Mouse (Mus musculus): Measurements from ENCODE around the gene Hp. TPM values are rescaled to one million over a fixed set of nuclear protein-coding genes. Genes with fewer than 3 reads are reported as not detected.

Hp gene
- 219 and 732 TPM in 2 replicates for polyA plus RNA-seq (2011; ENCODE audit: insufficient read depth, insufficient read length, low replicate concordance, missing spikeins)

GRCm38 (mm10) chr8:109578900-109579301 is at the start of gene Hp:
TSS of gene Hp (minus strand) at chr8:109579172.
- TF ChIP-seq CTCF (IDR thresholded peaks at IDR 0.05; ENCODE audit: control insufficient read depth, insufficient read depth, low read length) (no peak), POLR2A (IDR thresholded peaks at IDR 0.05; ENCODE audit: borderline replicate concordance, control insufficient read depth, low read depth, low read length) (peak; percentile 83)
- WGBS, result 27% methylated on average over 8 of the region's 8 CpGs
- Histone ChIP-seq H3K4me3 (replicated peaks; ENCODE audit: control insufficient read depth, low read depth, low read length) (peak within 1 kb of the TSS; percentile 75), H3K4me1 (ENCODE audit: control insufficient read depth, insufficient read depth, low read length) (peaks cover 4% of the 10 kb centered on the region), H3K27ac (ENCODE audit: control insufficient read depth, insufficient read depth, low read depth, low read length, poor library complexity) (peak within 1 kb of the TSS; percentile 75)

DNA sequence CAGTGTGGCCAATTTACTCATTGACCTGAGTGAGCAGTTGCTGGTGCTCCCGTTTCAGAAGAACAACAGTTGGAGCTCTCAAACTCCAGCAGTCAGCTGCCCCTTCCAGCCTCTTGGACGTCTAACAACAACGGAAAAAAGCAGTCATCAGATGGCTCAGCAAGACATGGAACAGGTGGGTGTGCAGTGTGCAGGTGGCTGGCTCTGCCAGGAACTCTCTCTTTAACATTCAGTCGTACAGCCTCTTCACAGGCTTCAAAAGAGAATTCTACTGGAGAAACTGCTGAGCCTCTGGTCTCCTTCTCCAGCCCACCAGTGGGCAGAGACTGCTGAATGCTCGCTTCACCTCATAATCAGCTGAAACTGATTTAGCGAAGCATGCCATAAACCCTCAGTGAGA is 49.7 kb upstream of the Hp start:
- no peak for TF ChIP-seq POLR2A (IDR thresholded peaks at IDR 0.05; ENCODE audit: borderline replicate concordance, control insufficient read depth, low read depth, low read length)
- TF ChIP-seq CTCF (IDR thresholded peaks at IDR 0.05; ENCODE audit: control insufficient read depth, insufficient read depth, low read length), result no peak
- Histone ChIP-seq H3K27ac (ENCODE audit: control insufficient read depth, insufficient read depth, low read depth, low read length, poor library complexity) (no peak overlapping the region), H3K4me1 (ENCODE audit: control insufficient read depth, insufficient read depth, low read length) (no peaks in the 10 kb centered on the region), H3K4me3 (replicated peaks; ENCODE audit: control insufficient read depth, low read depth, low read length) (no peak overlapping the region)
- 73% methylated on average over 6 of the region's 6 CpGs for WGBS

DNA sequence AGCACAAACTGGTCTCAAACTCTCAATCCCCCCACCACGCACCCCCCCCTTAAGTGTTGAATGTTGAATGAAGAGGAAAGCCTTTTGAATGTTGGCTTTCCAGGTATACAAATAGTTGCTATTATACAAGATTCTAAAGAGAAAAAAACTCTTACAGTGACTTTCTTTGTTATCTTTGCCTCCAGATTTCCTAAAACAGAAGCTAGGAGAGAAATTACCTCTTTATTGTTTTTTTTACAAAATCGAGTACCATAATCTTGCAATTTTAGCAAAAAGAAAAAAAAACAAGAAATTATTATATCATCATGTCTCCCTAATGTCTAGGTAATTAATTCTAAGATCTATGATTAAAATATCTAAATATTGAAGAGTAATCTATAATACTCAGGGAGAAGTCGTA is 36.6 kb upstream of the Hp start:
- TF ChIP-seq POLR2A (IDR thresholded peaks at IDR 0.05; ENCODE audit: borderline replicate concordance, control insufficient read depth, low read depth, low read length) (no peak), CTCF (IDR thresholded peaks at IDR 0.05; ENCODE audit: control insufficient read depth, insufficient read depth, low read length) (no peak)
- WGBS, result 67% methylated on average over 3 of the region's 3 CpGs
- Histone ChIP-seq H3K4me3 (replicated peaks; ENCODE audit: control insufficient read depth, low read depth, low read length) (no peak overlapping the region), H3K4me1 (ENCODE audit: control insufficient read depth, insufficient read depth, low read length) (no peaks in the 10 kb centered on the region; the same call in 1 of the 2 replicates), H3K27ac (ENCODE audit: control insufficient read depth, insufficient read depth, low read depth, low read length, poor library complexity) (no peak overlapping the region)

DNA sequence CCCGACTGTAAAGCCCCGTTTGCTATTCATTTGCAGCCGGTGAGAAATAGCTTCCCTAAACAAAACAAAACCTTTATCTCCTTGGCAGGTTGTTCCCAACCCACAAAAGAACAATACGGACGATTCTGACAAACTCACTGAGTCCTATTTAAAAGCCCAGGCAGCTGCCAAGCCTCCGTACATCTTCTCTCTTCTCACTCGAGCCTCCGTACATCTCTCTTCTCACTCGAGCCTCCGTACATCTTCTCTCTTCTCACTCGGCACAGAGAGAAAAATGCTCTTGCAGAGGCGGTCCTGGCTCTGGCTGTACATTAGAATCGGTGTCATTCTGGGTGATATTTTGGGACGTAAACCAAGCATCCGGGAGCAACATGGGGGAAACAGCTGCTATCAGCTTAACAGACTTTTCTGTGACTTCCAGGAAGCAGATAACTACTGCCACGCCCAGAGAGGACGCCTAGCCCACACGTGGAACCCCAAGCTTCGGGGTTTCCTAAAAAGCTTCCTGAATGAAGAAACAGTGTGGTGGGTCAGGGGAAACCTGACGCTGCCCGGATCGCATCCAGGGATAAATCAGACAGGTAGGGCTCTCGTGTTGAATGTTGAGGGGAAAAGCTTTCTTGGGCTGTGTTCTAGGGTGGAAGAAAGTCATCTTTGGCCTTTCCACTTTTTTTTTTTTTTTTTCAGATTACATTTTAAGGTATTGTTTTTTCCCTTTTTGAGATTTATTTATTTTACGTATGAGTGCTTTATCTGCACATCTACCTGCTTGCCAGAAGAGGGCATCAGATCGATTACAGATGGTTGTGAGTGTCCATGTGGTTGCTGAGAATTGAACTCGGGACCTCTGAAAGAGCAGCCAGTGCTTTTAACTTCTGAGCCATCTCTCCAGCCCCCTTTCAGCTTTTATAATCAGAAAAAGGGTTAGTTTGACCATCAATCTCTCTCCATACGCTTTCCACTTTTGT is 35.6 kb upstream of the Hp start, which contains the start of gene Pkd1l3:
TSS of gene Pkd1l3 (plus strand) at position 275 of the 968 bp plus-strand sequence.
- WGBS, result 16% methylated on average over 27 of the region's 27 CpGs
- TF ChIP-seq POLR2A (IDR thresholded peaks at IDR 0.05; ENCODE audit: borderline replicate concordance, control insufficient read depth, low read depth, low read length) (no peak), CTCF (IDR thresholded peaks at IDR 0.05; ENCODE audit: control insufficient read depth, insufficient read depth, low read length) (no peak)
- Histone ChIP-seq H3K4me3 (replicated peaks; ENCODE audit: control insufficient read depth, low read depth, low read length) (peak within 1 kb of the TSS; percentile 57), H3K4me1 (ENCODE audit: control insufficient read depth, insufficient read depth, low read length) (no peaks in the 10 kb centered on the region; the same call in 1 of the 2 replicates), H3K27ac (ENCODE audit: control insufficient read depth, insufficient read depth, low read depth, low read length, poor library complexity) (peak within 1 kb of the TSS; percentile 19; the same call in 1 of the 2 replicates)

DNA sequence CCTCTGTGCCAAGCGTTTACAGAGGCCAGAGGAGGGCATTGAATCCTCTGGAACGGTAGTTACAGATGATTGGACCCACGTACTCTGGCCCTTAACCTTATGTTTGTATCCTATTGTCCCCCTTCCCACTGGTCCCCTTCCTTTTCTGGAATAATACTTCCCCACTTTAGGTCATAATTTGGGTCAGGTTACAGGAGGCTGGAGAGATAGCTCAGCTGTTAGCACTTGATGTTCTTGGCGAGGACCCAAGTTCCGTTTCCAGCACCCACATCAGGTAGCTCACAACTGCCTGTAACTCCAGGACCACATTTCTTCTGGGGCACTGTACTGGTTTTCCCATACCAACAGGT is 30.2 kb upstream of the Hp start:
- 11% methylated on average over 5 of the region's 5 CpGs for WGBS
- peak overlapping the region; percentile 43 for H3K4me3 ChIP-seq (replicated peaks; ENCODE audit: control insufficient read depth, low read depth, low read length)
- peaks cover 2% of the 10 kb centered on the region; the same call in 1 of the 2 replicates for H3K4me1 ChIP-seq (ENCODE audit: control insufficient read depth, insufficient read depth, low read length)
- TF ChIP-seq POLR2A (IDR thresholded peaks at IDR 0.05; ENCODE audit: borderline replicate concordance, control insufficient read depth, low read depth, low read length), result no peak
- no peak for TF ChIP-seq CTCF (IDR thresholded peaks at IDR 0.05; ENCODE audit: control insufficient read depth, insufficient read depth, low read length)
- H3K27ac ChIP-seq (ENCODE audit: control insufficient read depth, insufficient read depth, low read depth, low read length, poor library complexity), result peak overlapping the region; percentile 93; the same call in 1 of the 2 replicates

- peak within 1 kb of the TSS; percentile 80 for H3K4me3 ChIP-seq (replicated peaks; ENCODE audit: control insufficient read depth, low read depth, low read length)
- WGBS, result under 1% methylated on average over 42 of the region's 42 CpGs
- peaks cover 2% of the 10 kb centered on the region; the same call in 1 of the 2 replicates for H3K4me1 ChIP-seq (ENCODE audit: control insufficient read depth, insufficient read depth, low read length)
- TF ChIP-seq CTCF (IDR thresholded peaks at IDR 0.05; ENCODE audit: control insufficient read depth, insufficient read depth, low read length), result peak; percentile 9; the same call in 1 of the 2 replicates
- peak; percentile 93; the same call in 1 of the 2 replicates for TF ChIP-seq POLR2A (IDR thresholded peaks at IDR 0.05; ENCODE audit: borderline replicate concordance, control insufficient read depth, low read depth, low read length)
- H3K27ac ChIP-seq (ENCODE audit: control insufficient read depth, insufficient read depth, low read depth, low read length, poor library complexity), result peak within 1 kb of the TSS; percentile 93
These were observed 29.5 kb upstream of the Hp start, which contains the start of gene Dhodh for GRCm38 (mm10) chr8:109608271-109609152. TSS of gene Dhodh (minus strand) at chr8:109608673.

DNA sequence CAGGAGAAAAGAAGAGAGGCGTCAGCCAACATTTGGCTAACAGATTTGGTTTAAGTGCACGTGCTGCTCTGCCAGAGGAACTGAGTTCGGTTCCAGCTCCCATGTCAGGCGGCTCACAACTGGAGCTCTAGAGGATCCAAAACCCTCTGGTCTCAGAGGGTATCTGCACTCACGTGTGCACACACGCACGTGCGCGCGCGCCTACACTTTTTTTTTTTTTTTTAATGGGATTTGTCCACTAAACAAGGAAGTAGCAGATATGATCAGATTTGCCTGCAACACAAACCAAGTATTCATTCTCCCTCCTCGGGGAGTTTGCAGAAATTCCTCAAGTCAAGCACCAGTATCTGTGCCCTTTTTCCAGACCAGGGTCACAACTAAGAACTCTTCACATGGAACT is 28.7 kb upstream of the Hp start:
- H3K4me3 ChIP-seq (replicated peaks; ENCODE audit: control insufficient read depth, low read depth, low read length), result peak overlapping the region; percentile 80

More for the DNA sequence above, 28.7 kb upstream of the Hp start:
- no peak for TF ChIP-seq CTCF (IDR thresholded peaks at IDR 0.05; ENCODE audit: control insufficient read depth, insufficient read depth, low read length)
- TF ChIP-seq POLR2A (IDR thresholded peaks at IDR 0.05; ENCODE audit: borderline replicate concordance, control insufficient read depth, low read depth, low read length), result no peak
- Histone ChIP-seq H3K4me1 (ENCODE audit: control insufficient read depth, insufficient read depth, low read length) (peaks cover 2% of the 10 kb centered on the region; the same call in 1 of the 2 replicates), H3K27ac (ENCODE audit: control insufficient read depth, insufficient read depth, low read depth, low read length, poor library complexity) (no peak overlapping the region)
- WGBS, result 10% methylated on average over 12 of the region's 12 CpGs

Measured in bone marrow, adult 2 months (tissue).